Mouse (Mus musculus) neural tube, embryonic 10.5 days (tissue): Measurements from ENCODE around the gene Gcdh.

Experiments
- DNase-seq: peaks from one replicate; pipeline ENCODE4 v3.0.0-alpha.2; 2017; ENCODE audit warnings: low spot score; ENCODE audit errors: extremely low spot score

The Gcdh gene

DNA sequence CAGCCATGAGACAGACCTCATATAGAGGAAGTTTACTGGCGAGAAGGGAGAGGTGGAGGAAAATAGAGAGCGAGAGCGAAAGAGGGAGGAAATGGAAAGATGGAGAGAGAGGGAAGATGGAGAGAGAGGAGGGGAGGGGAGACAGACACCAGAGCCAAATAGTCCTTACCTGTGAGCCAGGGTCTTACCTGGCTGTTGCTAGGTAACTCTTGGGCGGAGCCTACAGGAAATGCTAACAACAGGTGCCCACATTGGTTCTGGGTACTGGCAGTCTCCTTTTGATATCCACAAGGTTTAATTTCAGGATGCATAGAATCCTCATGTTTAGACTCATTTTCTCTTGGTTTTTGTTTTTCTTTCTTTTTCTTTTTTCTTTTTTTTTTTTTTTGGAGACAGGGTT lies 20.7 kb downstream of the Gcdh start:
- no peak for DNase-seq

DNA sequence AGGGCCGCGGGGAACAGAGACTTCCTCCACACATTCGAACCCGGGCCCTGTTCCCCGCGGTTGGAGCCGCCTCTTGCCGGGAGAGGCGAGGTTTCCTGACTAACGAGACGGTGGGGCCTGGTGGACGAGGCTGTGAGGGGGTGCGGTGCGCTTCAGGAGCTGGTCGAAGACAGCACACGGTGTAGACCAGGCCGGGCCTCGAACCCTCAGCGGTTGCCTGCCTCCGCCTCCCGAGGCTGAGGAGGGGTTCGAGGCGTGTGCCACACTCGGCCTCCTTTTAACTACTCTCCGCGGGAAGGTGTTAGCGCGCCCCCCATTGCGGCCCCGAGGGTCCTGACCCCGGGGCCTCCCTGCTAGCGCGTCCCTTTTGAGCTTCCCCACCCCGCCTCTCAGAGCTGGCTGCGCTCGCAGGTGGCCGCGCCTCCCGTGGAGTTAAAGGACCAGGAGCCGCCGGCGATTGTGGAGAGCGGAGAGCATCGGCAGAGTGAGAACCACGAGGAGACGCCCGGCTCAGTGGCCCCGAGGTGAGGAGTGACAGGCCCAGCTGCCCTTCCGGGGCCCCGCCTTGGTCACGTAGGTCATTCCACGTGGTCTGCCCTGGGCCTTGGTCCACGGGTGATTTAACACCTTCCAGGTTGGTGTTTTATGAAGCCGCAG lies 21.3 kb downstream of the Gcdh start:
- DNase-seq: no peak

DNA sequence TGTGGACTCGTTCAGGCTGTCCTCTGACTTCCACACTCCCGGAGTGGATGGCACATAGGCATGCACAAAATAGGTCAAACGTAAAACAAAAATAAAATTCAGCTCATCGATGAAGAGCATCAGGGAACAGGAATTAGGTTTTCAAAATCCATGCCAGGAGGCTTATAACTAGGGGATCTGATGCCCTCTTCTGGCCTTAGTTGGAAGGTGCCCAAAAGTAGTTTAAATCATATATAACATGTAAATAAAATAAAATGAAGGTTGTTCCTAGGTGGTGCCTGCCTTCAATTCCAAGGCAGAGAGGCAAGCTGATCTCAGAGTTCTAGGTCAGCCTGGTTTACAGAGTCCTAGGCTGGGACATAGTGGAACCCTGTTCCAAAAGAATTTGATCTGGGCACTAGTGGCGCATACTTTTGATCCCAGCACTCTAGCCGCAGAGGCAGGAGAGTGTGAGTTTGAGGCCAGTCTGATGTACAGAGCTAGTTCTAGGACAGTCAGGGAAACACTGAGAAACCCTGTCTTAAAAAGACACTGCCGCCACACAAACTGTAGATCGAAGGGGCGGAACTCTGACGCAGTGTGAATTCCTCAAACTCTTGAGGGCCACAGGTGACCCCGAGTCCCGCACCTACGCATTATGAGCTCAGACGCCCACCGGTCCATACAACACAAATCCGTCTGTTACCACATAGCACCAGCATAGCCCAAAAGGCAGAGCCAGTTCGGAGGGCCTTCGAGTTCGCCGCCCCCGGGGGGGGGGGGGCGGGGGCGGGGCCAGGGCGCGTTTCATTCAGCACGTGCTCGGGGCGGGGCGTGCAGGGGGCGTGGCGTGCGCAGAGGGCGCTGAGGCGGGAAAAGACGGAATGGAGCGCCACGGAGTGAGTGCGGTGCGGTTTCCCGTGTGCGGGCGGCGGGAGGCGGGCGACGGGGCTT lies 22.1 kb downstream of the Gcdh start, which contains the start of gene Syce2:
Gene Syce2 (plus strand): TSS at position 736 of the 933 bp plus-strand sequence.
- DNase-seq: peak; percentile 79

DNA sequence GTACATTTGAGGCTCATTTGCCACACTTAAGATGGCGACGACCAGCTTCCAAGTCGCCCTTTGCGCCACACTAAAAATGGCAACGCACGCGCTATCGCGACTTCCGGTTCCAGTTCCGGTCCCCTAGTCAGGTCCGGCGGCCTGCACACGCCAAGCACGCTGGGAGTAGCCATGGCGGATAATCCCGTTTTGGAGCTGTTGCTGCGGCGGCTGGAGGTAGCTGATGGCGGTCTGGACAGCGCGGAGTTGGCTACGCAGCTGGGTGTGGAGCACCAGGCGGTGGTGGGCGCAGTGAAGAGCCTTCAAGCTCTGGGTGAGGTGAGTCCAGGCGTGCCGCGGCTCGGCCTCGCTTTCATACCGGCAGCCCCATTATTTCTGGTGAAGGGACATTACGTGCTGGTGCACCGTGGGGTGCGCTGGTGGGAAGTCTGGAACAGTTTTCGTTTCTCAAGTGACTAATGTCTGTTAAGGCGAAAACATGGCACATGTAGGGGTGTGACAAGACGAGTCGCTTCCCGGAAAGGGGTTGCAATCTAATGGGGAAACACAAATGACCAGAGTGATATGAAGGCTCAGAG lies 36.8 kb downstream of the Gcdh start, which contains the start of gene Farsa:
Gene Farsa (plus strand): TSS at position 126 of the 578 bp plus-strand sequence.
- DNase-seq: peak; percentile 95

DNA sequence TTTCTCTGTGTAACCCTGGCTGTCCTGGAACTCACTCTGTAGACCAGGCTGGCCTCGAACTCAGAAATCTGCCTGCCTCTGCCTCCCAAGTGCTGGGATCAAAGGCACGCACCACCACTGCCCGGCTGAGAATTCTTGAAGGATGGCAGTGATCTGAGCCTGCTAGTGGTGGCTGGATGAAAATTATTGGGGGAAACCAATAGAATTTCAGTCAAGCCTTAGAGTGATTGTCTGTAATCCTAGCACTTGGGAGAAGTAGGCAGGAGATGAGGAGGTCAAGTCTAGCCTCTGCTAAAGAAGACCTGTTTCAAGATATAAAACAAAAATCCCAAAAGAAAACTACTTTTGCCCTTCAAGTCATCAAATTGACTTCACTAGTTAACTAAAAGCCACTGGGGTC lies 37.3 kb downstream of the Gcdh start:
- no peak for DNase-seq

DNA sequence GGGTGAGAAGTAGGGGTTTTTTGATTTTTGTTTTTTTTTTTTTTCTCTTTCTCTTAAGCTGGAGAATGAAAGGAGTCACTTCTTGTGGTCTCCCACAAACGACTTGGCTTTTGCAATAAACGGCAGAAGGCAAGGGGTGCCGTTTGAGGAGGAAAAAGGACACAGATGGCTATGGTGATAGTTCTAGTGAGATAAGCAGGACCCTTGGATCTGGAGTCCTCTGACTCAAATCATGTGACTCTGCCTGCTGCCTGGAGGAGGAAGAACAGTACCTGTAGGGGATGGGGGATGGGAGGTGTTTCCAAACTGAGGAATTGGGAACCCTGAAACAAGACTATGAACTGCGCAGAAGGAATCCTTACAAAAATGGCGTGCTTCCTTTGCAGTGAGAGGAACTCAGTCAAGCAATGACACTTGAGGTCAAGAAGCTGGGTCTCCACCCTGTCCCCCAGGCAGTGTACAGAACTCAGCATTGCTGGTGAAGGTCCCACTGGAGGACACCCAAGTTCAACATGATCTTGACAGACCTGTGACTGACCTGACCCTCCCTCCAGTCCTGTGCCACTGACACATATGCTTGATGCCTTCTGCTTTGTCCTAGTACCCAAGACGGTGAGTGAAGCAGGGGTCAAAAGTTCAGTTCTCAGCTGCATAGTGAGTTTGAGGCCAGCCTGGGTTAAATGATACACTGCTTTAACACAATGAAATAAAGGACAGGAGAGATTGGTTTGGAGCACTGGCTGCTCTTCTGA lies 45.9 kb downstream of the Gcdh start:
- peak; percentile 29 for DNase-seq

DNA sequence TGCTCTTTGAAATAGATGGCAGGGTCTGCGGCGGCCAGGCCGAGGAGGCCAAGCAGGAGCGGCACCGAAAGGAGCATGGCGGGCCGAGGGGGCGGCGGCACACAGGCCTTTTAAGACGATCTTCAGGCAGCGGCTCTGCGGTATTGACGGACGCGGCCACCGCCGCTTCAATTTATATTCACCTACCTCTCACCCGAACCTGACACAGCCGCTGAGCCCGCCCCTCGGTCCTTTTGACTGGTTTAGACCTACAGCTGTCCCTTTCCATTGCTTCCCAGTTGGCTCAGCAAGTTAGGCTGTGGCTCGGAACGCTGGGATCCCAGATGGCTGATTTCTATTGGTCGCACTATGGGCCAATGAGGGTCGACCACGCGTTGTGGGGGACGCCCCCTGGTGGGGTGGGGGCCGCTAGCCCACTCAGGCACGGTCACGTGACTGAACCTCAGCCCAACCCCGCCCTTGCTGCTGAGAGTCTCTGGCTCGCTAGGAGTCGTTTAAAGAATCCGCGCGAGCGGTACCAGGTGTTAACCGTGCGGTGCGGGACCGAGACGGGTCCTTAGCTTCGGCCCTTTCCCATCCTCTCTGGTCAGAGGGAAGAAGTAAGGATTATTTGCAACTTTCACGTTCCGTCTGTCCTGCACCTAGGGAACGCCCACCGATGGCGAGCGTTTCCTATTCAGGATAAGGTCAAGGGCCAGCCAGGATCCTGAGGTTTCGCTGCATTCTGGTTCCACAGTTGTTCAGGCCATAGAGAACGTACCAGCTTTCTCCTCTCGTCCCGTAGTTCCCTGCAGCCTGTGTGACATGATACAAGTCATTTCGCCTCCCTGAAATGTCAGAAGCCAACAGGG lies 46.8 kb downstream of the Gcdh start, which contains the start of gene Calr:
Gene Calr (minus strand): TSS at position 213 of the 851 bp plus-strand sequence.
- peak; percentile 100 for DNase-seq

DNA sequence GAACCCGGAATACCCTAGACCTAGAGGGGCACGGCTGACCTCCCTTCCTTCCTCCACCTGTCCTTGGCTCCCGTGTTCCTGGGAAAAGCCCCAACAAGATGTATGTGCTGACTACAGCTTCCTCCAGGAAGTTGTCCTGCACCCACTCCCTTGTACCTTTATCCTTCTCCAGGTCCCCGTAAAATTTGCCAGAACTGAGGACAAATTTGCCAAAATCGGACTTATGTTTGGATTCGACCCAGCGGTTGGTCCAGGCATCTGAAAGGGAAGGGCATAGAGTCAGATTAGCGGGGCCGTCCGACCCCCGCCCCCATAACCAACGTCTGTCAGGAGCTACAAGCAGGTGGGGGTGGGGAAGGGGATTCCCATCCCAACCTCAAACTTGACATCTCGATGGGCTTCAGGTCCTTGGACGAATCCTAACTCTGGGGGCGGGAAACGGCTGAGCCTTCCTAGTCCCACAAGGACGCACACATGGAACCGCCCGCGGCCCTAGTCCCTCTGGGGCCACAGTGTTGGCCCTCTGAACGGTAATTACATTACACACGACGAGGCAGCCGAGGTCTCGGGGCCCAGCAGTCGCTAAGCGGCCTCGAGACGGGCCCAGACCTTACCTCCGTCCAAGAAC lies 47.5 kb downstream of the Gcdh start:
- no peak for DNase-seq

DNA sequence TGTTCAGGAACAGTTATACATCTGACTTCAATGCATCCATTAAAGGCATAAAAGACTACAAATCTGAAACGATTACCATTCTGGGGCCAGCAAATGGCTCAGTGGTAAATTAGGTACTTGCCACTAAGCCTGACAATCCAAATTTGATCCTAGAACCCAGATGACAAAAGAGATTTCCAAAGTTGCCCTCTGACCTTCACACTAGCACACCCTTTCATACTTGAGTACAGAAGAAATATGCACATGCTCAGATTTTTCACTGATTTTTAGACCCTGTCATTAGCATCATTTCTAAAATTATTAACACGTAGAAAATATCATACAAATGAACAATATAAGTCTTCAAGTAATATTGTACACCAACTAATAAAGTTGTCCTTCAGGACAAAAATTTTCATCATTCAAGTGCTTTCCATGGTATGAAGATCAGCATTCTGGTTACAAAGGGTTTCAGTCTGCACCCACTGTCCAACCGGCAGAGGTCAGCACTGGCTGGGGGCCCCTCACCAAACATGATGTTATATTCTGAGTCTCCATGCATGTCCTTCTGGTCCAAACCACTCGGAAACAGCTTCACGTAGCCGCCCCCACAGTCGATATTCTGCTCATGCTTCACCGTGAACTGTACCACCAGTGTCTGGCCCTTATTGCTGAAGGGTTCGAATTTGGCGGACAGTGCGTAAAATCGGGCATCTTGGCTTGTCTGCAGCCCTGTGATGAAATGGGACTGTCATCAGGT lies 48.2 kb downstream of the Gcdh start:
- peak; percentile 41 for DNase-seq

DNA sequence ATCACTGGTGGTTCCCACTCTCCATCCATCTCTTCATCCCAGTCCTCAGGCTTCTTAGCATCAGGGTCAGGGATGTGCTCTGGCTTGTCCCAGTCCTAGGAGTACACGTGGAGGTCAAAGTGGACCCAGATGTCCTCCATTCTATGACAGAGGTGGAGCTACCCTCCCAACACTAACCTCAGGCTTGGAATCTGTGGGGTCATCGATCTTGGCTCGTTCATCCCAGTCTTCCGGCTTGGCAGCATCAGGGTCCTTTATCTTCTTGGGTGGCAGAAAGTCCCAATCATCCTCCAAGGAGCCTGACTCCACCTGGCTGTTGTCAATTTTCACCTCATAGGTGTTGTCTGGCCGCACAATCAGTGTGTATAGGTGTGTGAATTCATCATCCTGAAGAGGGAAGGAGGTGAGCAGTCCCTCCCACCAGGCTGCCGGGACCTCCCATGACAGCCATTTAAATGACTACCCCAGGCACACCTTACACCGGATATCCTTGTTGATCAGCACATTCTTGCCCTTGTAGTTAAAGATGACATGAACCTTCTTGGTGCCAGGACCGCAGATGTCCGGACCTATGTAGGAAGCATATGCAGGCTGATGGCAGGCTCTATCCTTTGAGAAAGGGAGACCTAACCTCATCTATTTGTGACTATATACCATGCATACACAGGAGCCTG lies 49.2 kb downstream of the Gcdh start:
- DNase-seq: no peak

DNA sequence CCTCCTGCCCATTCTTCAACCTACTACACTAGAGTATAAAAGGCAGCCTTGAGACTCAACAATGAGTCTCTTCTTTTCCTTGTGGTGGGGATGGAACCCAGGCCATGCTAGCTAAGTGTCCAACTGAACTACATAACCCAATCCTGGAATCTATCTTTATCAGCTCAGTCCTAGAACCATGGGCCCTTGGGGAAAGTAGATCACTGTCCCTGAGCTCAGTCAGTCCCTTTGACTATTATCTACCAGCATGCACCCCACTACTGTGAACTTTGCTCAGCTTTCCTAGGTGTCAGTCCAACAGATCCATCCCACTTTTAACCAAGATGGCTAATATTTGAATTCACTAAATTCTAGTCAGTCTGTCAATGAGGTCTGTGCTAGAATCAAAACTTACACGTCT lies 52.2 kb downstream of the Gcdh start:
- no peak for DNase-seq

DNA sequence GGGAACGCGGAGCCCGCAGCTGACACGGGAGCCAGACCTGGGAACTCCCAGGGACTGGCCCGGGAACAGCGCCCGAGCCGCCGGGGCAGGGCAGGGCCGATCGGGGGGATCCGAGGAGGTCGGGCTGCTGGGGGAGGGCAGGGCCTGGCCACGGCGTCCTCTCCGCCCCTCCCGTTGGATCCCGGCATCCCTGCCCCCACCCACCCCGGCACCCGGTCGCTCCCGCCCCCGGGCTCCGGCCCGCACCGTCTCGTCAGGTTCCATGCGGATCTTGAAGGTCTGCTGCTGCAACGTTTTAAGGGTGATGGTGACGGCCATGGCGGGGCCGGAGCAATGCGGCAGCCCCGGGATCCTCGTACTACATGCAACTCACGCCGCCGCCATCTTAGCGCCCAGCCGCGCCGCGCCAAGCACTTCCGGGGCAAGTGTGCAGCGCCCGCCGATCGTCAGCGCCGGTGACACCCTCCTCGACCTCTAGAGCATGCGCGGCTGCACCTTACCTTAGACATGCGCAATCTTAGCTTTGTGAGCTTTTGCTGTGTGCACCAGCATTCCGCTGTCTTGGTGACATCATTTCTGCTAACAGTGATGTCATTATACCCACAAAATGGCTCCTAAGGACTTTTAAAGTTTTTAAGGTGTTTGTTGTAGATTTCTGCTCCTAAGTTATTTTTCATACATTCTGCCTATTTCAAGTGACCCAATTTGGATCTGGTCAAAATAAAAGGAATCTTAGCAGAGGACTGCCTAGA lies 53.3 kb downstream of the Gcdh start, which contains the start of gene Rad23a:
Gene Rad23a (minus strand): TSS at position 418 of the 752 bp plus-strand sequence.
- DNase-seq: peak; percentile 92

DNA sequence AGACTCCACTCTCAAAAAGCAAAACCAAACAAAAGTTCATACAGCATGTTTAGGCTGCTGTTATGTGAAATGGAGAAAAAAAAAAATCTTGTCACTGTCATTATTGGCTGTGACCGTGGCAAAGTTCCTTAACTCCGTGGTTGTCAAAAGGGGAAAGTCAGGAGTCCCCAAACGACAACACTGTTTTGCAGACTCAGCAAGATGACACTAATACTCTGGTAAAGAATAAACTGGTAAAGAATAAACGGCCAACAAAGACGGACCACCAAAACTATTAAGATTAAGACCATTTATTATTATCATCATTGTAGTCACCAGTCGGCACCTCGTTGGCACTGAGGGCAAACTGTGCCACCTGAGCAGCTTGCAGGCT lies 53.9 kb downstream of the Gcdh start:
- DNase-seq: no peak

DNA sequence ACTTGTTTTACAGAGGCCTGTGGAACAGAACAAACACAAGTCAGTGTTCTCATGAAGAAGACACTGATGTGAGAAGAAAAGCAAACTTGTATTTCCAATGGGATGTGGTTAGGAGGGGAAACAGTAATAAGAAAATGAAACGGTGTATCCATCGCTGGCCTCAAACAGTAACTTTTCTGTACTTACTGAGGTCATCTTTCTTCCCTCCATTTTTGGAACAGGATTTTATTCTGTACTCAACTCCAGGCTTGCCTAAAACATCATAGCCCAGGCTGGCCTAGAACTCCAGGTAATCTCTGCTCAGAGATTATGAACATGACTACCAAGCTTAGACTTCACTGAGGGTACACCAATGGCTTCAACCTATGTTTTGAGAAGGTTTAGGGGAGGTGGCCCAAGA lies 54.3 kb downstream of the Gcdh start:
- no peak for DNase-seq

DNA sequence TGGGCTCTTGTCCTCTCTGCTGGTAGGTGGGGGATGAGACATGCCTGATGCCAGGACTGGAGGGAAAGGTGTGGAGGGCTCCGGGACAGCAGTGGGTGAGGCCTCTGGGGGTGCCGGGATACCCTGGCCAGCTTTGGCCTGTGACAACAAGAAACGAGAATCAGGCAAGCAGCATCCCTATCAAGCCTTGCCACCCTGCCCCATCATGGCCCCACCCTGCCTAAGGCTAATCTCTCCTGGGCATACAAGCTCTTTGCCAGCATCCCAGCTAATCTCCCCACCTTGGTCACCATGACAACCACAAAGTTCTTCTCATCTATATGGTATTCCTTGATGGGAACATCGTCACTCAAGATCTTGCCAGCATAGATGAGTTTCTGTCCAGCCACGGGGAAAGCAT lies 55.2 kb downstream of the Gcdh start:
- DNase-seq: no peak

DNA sequence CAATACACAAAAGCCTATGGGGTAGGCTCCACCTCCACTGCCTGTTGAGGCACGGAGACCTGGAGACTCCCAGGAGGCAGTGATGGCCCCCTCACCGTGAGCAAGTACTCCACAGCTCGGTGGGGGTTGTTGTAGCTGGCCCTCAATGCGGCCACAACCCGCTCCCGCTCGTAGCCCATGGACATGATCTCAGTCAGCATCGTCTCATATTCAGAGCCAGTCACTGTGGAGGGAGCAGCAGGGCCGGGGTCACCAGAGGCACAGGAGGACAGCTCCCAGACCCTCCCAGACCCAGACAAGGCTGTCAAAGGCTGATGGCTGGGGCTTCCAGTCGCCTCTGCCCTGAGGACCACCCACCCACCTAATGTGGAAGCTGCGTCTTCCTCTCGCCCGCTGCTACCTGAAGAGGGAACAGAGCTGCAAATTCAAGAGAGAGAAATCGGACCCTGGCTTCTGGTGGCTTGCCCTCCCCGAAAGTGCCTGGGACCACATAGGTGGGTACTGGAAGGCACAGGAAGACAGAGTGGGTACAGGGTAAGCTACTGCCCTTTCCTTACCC lies 55.7 kb downstream of the Gcdh start:
- no peak for DNase-seq

DNA sequence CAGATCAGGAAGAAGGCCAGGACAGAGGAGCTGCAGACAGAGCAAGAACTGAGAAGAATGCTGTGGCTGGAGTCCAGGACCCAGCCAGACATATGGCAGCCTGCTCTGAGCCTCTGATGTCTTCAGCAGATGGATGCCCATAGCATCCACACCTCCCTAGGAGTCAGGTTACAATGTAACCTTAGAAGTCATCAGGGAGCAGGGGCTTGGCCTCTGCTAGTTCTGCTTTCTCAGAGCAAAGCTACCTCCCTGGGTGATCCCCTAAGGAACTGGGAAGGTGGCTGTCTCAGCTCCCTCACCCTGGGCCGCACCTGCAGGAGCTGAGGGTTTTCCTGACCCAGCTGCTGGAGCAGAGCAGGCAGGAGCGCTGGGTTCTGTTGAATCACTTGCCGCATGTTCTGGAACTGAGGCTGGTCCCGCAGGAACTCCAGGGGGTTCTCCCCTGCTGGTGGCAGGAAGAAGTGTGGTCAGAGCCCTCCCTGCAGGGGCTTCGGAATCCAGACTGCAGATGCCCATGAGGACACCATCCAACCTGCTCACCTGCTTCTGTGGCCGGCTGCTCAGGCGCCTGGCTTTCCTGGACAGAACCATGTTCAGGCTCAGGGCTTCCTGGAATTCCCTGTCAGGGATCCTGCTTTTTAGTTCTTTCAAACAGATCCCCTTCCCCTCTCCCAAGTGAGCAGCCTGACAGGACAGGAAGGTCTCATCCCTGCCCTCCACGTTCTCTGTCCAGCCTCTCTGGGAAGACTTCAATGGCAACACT lies 56.4 kb downstream of the Gcdh start:
- DNase-seq: peak; percentile 61
